Mouse (Mus musculus) thymus, postnatal 10 days (tissue): ENCODE data around the gene Prdm9.
A peak's percentile ranks its signal among the peaks of the same experiment; 100 is the strongest.
"Not testable (repeated sequence)": the region's sequence is repeated elsewhere in the genome, so short reads cannot be mapped to it uniquely, and the experiment has no call there.

Source experiments
- DNase-seq, 2 experiments: peaks; one replicate each; pipeline ENCODE4 v3.0.0; 2021; ENCODE audit warnings: low spot score in 2 of 2

Prdm9 gene

DNA sequence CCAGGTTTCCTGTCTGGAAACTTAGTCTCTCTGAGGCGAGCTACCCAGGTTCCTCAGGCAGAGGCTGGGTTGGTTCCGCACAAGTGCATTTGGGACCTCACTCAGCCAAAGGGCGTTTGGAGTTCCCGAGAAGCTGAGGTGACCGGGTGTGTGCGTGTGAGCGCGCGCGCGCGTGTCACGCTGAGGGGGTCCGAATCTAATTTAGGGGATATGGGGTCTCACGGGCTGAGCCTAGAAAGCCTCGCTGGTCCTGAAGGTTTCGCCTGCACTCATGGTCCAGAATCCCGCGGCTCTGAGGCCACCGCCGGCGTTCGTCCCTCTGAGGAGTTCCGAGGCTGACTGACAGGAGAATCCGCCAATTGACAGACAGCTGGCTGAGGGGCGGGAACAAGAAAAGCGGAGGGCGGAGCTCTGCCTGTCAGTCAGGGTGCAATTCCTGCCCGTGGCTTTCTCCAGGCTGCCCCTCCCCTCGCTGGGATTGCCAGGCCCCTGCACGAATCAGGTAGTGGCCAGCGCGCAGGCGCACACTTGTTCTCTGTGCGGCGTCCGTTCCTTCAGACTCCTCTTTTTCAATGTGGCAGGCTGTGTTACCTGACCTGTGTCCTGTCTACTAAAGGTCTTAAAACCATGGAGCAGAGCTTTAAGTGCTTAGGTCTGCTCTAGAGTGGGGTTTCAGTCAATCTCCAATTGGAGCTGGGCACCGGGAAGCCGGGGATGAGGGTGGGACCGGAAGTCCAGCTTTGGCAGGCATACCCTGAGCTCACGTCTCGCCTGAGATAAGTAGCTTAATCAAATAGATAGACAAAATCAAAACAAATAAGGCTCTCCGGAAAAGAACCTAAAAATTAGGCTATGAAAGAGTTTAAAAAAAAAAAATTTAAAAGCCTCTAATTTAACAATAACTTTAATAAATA, at the start of gene Prdm9:
Gene Prdm9, minus strand, starts transcription at position 341 of the 914 bp plus-strand sequence.
- DNase-seq, result peak; percentile 98 to 99

DNA sequence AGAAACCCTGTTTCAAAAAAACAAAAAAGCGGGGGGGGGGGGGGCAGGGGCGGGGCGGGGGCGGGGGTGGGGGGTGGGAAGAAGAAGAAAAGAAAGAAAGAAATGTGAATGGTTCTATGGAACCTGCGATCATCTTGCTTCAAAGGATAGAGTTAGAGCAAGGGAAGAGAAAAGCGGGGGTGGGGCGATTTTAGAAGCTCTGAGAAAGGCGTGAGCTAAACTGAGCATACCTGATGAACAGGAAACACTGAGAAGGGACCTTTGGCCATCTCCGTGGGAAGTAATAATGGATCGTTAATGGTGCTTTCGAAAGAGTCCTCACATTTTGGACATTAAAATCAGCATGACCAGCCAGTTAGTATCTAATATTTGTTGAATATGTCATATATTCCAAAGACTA, 35.3 kb upstream of the Prdm9 start:
- DNase-seq, result no peak

DNA sequence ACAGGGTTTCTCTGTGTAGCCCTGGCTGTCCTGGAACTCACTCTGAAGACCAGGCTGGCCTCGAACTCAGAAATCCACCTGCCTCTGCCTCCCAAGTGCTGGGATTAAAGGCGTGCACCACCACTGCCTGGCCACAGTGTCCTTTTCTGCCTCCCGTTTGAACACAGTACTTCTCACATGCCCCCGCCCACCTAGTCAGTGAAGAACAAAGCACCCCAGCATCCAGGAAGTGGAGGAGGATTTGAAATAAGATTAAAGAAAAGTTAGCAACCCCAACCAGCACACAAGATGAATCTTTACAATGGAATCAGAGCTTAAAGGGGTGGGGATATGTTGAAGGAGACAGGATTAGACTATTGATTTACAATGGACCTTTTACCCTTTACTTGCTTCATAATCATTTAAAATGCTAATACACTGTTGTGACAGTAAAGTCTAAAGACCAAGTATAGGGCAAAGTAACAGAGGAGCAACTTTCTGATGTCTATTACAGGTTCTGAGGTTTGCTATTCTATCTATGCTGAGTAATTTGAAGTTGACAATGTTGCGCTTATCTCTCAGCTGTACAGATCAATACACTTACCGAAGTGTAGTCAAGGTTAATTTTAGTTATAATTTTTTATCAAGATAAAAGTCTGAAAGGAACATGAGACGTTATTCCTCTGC, 27.2 kb upstream of the Prdm9 start:
- no peak for DNase-seq

DNA sequence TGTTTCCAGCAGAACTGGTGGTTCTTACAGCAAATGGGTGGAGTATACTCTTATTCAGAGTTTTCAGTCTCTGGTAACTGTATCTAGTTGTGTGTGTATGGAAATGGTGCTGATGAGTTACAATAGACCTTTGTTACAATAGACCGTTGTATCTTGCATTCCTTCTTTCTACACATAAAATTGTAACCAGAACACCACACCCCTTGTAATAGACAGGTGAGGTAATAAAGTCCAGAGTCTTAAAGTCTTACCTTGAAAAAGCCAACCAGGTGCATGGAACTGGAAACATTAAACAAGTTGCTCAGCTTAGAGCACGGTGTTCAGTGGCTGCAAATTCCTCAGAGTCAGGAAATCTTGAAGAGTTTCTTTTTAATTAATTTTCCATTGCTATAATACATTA, 24.0 kb upstream of the Prdm9 start:
- no peak for DNase-seq

DNA sequence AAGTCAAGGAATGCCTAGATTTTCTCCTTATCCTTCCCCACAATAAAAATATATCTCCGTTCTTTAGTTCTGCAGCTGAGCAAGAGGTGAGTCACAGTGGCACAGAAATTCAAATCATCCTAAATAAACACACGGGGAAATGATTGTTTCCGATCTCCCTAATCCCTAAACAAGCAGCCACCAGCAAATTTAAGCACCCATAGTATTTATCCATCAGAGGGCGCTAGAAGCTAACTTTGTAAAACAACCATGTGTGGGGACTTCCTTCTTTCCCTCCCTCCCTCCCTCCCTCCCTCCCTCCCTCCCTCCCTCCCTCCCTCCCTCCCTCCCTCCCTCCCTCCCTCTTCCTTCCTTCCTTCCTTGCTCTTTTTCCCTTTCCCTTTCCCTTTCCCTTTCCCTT, 21.5 kb upstream of the Prdm9 start:
- DNase-seq, result peak in 1 of 2 experiments; percentile 27

DNA sequence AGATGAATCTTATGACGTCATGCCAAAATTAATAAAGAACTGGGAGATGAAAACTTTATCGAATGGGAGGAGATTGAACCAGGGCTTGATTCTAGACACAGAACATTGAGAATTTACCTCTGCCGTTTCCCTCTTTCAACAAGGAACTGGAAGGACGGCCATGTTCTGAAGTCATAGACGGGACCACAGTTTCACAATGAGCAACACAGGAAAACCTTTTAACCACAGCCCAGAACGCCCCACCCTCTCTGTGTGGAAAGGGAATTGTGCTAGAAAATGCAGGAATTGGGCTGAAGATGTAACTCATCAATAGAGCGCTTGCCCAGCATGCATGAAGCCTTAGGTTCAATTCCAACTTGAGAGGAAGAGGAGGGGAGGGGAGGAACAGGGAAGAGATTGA, 18.9 kb upstream of the Prdm9 start:
- DNase-seq, result no peak

DNA sequence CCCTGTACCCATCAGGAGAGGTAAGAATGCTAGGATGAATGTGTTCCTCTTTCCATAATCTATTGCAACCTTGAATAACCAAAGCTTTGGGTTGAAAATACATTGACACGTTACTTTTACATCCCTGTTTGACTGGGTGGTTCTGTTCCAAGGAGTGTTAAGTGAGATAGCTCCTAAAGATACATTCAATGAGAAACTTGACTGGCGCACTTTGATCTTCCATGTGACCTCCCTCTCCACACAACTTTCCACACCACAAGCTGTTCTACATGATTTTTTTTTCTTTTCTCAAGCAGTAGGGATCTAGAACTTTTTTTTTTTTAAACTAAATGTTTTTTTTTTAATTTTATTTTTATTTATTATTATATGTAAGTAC, 15.9 kb upstream of the Prdm9 start:
- DNase-seq, result no peak

DNA sequence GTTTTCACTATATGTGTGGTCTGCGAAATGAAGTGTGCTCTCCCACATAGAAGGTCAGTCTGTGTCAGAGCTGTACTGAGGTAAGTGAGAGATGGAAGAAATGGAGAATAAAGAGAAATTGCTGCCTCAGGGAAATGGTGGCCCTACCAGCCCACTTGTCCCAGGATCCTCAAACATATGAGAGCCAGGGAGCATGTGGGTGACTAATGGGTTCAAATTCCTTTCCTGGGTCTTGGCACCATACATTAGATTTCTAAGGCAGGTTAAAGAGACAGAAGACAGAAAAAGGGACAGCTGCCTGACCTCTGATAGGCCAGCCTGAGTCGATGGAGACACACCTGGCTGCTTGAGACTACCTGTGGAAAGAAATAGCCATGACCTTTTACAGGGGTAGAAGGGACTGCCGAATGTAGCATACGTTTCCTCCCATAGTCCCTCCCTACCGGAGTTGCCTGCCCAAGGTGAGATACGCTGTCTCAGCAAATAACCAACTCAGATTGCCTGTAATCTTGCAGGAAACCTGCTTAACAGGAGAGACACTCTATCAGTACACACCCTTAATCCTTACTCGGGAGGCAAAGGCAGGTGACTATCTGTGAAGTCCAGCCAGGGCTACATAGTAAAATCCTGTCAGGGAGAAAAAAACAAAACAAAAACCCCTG, 15.4 kb upstream of the Prdm9 start:
- DNase-seq, result no peak

DNA sequence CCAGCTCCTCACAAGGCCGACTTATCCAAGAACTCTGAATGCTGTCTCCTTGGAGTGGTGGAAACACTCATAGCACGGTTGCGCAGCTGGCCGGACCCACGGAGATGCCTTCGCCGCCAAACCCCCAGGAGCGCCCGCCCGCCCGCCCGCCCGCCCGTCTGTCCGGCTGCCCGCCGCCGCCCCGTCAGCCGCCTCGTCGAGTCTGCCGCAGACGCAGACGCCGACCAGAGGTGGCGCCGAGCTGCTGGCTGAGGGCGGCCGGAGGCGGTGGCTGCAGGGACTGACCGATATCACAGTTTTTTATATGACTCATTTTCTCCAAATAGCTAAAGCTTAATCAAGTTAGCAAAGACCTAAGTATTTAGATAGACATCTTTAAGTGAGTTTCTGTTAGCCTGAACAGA, 13.1 kb upstream of the Prdm9 start:
- no peak for DNase-seq

DNA sequence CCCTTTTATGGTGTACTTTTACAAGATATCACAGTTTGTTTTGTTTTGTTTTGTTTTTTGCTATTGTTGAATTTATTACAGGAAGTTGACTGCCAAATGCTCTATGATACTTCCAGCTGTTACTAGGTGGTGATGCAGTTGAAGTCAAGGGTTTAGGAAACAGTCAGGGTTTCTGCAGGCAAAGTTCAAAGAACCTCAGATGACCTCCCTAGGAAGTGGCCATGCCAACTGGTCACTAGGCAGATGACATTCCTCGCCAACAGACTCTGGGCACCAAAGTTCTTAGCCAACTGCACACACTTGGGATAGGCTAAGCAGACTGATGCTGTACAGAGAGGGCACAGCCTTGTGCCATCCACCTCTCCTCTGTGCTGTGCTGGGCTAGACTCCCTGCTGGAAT, 10.9 kb upstream of the Prdm9 start:
- no peak for DNase-seq

DNA sequence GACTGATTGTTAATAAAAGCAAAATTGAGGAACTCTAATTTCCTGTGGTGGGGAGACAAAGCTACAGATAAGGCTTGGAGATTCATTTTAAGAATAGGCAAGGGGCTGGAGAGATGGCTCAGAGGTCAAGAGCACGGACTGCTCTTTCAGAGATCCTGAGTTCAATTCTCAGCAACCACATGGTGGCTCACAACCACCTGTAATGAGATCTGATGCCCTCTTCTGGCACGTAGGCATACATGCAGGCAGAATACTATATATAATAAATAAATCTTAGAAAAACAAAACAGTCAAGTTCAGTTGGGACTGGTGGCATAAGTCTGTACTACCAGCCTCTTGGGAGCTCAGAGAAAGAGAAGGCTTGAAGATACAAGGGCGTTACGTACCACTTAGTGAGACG, 2.8 kb upstream of the Prdm9 start:
- DNase-seq, result no peak

DNA sequence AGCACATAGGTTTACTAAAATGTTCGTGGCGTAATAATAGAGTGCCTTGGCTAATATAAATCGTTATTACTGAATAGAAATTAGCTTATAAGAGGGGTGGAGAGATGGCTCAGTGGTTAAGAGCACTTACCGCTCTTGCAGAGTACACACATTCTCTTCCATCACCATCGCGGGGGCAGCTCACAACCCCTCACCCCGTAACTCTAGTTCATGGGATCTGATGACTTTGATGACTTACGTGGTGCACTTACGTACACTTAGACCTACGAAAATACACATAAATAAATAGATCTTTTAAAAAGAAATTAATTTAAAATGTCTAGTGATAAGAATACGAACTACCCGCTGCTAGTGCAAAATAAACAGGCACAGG, 760 bp upstream of the Prdm9 start:
- DNase-seq, result no peak

DNA sequence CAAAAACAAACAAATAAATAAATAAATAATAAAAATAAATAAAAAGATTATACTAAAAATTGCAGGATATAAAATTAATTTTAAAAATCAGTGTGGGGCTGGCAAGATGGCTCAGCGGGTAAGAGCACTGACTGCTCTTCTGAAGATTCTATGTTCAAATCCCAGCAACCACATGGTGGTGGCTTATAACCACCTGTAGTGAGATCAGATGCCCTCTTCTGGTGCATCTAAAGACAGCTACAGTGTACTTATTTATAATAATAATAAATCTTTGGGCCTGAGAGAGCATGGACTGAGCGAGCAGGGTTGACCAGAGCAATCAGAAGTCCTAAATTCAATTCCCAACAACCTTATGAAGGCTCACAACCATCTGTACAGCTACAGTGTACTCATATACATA, 4.2 kb downstream of the Prdm9 start:
- DNase-seq, result no peak

DNA sequence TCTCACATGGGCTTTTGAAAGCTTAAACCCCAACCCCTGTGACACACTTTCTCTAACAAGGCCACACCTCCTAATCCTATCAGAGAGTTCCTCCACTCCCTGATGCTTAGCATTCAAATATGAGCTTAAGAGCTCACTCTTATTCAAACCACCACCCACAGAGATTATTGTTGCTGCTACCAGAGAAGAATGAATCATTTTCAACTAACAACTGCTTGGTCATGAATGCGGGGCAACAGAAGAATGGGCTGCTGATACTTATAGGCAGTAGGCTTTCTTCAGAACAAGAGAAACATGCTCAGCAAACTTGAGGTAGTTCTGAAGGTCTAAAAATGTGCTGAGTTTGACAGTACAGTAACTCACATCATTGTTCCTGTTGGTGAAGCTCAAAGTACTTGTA, 14.4 kb downstream of the Prdm9 start:
- DNase-seq, result no peak

DNA sequence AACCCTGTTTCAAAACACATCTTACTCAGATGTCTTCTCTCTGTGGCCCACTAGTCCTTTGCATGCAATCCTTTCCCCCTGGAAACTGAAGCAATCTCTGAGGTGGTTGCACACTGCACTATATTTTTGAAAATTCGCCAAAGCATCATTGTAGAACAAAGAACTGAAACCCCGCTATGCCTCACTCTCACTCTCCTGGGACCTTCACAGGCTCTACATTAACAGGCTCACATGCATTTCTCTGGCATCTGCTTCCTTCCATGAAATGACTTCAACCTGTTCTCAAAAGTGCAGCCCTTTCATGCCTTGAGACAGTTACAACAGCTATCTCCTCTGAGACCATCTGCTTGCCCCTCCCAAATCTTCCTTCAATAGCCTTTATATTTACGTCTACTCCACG, 17.7 kb downstream of the Prdm9 start:
- DNase-seq, result no peak

DNA sequence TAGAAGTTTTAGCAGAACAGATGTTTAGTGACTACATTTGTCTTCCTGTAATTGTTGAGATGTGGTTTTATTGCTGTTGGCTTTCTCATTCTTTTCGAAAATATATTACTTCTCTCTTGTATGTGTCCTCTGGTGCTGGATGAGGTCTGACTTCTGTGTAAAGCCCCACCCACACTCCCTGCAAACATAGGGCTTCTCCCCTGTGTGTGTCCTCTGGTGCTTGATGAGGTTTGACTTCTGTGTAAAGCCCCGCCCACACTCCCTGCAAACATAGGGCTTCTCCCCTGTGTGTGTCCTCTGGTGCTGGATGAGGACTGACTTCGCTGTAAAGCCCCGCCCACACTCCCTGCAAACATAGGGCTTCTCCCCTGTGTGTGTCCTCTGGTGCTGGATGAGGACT, 20.3 kb downstream of the Prdm9 start:
- DNase-seq, result not testable (repeated sequence)

DNA sequence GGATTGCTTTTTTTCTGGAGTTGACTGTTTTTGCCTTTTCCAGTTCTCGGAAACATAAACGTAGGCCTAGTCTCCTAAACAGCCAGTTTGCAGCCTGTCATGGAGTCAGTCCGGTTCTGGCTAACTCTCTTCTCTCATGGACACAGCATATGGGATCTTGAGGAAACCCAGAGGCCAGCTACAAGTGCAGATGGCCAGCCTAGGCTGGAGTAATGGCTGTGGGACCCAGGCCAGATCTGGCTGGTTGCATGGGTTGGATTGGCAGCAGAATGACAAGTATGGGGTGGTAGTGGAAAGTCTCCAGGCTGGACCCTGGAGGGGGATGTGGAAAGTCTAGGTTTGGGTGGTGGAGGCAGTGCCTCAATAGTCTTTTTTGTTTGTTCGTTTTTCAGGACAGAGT, 23.8 kb downstream of the Prdm9 start:
- no peak for DNase-seq

DNA sequence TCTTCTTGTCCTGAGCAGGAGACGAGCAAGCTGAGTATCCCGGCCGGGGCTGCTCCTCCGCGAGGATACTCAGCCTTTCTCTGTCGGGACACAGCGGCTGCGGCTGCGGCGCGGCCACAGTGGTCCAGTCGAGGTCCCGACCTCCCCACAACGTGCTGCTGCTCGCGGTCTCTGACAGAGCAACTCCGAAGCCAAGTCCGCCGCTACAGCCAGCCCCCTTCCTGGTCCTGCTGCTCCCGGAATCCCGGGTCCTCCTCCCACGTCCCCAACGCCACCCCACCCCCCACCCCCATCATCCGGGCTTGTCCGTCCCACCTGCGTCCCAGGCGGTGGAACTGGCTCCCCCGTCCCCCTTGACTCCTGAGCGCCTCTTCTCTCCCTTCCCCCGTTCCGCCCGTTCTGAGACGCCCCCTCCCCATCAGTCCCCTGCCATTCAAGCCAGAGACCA, 27.7 kb downstream of the Prdm9 start:
- DNase-seq, result no peak

DNA sequence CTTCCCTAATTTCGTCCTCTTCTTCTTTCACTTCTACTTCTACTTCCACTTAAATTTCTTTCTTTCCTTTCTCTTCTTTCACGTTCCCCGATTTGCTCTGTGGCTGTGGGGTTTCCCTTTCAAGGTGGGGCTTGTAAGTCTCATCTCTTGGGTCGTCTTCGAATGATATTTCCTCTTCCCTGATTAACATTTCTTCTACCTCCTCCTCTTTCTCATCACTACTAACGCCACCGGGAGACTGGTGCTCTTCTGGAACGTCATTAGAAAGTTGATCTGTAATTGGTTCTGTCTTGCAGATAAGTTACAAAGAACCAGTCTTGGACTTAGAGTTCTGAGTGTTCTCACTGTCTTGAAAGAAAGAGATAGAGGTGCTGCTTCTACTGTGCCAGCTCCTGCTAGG, 28.2 kb downstream of the Prdm9 start:
- DNase-seq, result no peak

DNA sequence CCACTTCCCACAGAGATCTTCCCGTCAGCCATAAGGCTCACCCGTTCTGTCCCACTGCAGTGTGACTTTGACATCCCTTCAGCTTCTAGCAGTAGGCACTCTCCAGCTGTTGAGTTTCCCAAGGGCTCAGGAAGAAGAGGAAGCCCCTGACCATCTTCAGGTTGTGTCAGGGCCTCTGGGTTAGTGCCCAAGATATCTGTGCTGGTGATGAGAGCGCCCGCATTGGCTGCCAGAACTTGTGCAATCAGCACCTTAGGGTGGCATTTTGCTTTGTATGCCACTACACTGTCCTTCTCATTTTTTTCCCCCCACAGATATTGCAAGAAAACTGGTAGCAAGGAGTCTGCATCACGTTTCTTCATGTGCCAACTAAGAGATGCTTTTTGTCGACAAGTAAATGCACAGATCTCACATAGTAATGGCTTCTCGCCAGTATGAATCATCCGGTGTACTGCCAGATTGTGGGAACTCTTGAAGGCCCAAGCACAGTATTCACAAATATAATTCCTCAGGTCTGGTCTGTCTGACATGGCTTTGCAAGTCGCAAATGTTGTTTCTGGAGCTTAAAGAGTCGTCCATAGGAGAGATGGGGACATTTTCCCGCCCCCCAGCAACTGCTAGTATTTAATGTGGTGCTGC, 28.9 kb downstream of the Prdm9 start:
- DNase-seq, result no peak

DNA sequence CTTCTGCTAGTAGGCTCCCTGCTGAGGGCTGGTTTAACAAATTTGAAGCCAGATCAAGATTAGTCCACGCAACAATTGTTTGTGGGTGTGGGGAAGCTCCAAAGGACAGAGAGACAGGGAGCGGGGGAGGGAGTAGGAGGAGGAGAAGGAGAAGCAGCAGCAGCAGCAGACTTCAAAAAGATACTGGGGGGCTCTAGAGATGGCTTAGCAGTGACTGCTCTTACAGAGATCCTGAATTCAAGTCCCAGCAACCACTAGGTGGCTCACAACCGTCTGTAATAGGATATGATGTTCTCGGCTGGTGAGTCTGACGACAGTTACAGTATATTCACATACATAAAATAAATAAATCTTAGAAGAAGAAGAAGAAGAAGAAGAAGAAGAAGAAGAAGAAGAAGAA, 34.0 kb downstream of the Prdm9 start:
- DNase-seq, result peak; percentile 14 to 51

DNA sequence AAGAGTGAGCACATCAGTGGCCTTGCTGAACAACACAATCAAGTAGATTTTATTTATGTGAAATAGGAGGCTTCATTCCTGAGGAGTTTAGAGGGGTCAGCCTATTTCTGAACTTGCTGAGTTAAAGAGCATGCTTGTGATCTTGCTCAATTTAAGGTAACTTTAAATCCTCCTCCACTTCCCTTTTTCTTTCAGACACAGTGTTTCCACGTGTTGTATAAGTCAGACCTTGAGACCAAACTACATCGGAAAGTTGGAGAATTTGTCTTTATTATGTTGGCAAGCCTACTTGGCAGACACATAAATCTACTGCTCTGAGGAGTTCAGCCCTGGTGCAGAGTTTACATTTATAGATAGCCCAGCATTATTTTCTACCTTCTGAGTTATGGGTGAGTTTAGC, 35.3 kb downstream of the Prdm9 start:
- DNase-seq, result no peak

DNA sequence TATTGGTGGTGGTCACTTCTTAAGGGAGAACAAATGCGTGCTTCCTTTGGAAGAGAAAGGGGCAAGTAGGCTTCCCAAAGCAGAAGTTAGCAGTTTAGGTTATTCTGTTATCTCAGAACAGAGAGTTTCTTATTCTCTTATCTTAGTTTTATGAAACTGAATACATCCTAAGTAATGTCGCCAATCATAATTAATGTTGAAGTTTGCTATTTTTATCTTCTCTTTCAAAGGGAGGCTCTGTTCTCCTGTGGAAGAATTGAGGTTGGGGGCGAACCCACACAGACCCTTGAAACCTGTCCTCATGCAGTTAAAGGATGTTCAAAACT, 36.4 kb downstream of the Prdm9 start:
- DNase-seq, result no peak
